Mouse (Mus musculus) CH12.LX (cell line): ENCODE data around the gene Cbr2. TPM values are rescaled to one million over a fixed set of nuclear protein-coding genes. Genes with fewer than 3 reads are reported as not detected.

Experiments used
- DNase-seq: peaks from one replicate; pipeline ENCODE4 v3.0.0-alpha.2; 2013; ENCODE audit errors: extremely low read depth
- H3K27ac ChIP-seq: 2 replicates; pipeline ENCODE4 v1.5.1; 2012; ENCODE audit warnings: low read depth, mild to moderate bottlenecking, control low read depth, moderate library complexity; ENCODE audit not compliant: insufficient read depth
- H3K27me3 ChIP-seq: replicated peaks from 2 replicates; pipeline ENCODE3; 2012; ENCODE audit warnings: inconsistent platforms
- H3K36me3 ChIP-seq, 2 experiments: replicated peaks in 1 of 2; 2 replicates each; pipeline versions ENCODE3 to v1.6.1; 2012; ENCODE audit warnings: inconsistent platforms in 1 of 2, low read length in 1 of 2, mild to moderate bottlenecking in 1 of 2, mixed read lengths in 1 of 2, moderate library complexity in 1 of 2; ENCODE audit not compliant: control insufficient read depth in 1 of 2, insufficient read depth in 1 of 2
- H3K4me1 ChIP-seq, 2 experiments: 2 replicates each; pipeline ENCODE4 v1.6.1; 2012; ENCODE audit warnings: inconsistent platforms in 1 of 2, moderate library complexity in 1 of 2; ENCODE audit not compliant: insufficient read depth in 2 of 2, control insufficient read depth in 1 of 2
- H3K4me2 ChIP-seq: 2 replicates; pipeline ENCODE4 v1.6.1; 2012; ENCODE audit warnings: low read depth, mild to moderate bottlenecking, control low read depth; ENCODE audit not compliant: poor library complexity, insufficient read depth, severe bottlenecking
- H3K4me3 ChIP-seq, 3 experiments: fragments of 150-350 bp in 1 of 3; sonication (generic) in 1 of 3; replicated peaks in 1 of 3; 2 replicates each; pipeline versions ENCODE3 to v1.5.1; 2011 to 2012; ENCODE audit warnings: low read depth in 2 of 3, low read length in 2 of 3, mild to moderate bottlenecking in 2 of 3, moderate library complexity in 2 of 3, control low read depth in 1 of 3, improper control_type of control experiment in 1 of 3, inconsistent platforms in 1 of 3, mixed read lengths in 1 of 3; ENCODE audit not compliant: poor library complexity in 1 of 3
- H3K79me2 ChIP-seq: replicated peaks from 2 replicates; pipeline ENCODE4 v1.6.1; 2012; ENCODE audit warnings: mild to moderate bottlenecking, moderate library complexity; ENCODE audit not compliant: control insufficient read depth, poor library complexity, insufficient read depth, severe bottlenecking; ENCODE audit errors: extremely low read depth
- H3K9ac ChIP-seq: 2 replicates; pipeline ENCODE4 v1.6.1; 2012; ENCODE audit warnings: low read depth, mild to moderate bottlenecking, control low read depth, moderate library complexity; ENCODE audit not compliant: insufficient read depth
- H3K9me3 ChIP-seq: replicated peaks from 2 replicates; pipeline ENCODE3; 2012; ENCODE audit warnings: low read length, inconsistent platforms, mixed read lengths
- CHD2 ChIP-seq: IDR thresholded peaks from 2 replicates; pipeline ENCODE4 v1.6.1; 2011; ENCODE audit warnings: low read length, improper control_type of control experiment
- CTCF ChIP-seq, 2 experiments: IDR thresholded peaks in 1 of 2; conservative IDR thresholded peaks in 1 of 2; 2 replicates each; pipeline ENCODE4 v1.5.1; 2011 to 2012; ENCODE audit warnings: low read depth in 2 of 2, low read length in 2 of 2, improper control_type of control experiment in 1 of 2, inconsistent platforms in 1 of 2, mild to moderate bottlenecking in 1 of 2, moderate library complexity in 1 of 2
- E2F4 ChIP-seq: IDR thresholded peaks from 2 replicates; pipeline ENCODE4 v1.6.1; 2011; ENCODE audit warnings: low read depth, low read length, improper control_type of control experiment; ENCODE audit not compliant: insufficient replicate concordance
- ELF1 ChIP-seq: IDR thresholded peaks from 2 replicates; pipeline ENCODE4 v1.6.1; 2014; ENCODE audit warnings: low read depth, mild to moderate bottlenecking, inconsistent platforms, low read length, improper control_type of control experiment
- GABPA ChIP-seq: IDR thresholded peaks from 2 replicates; pipeline ENCODE4 v1.6.1; 2012; ENCODE audit warnings: low read depth, low read length, improper control_type of control experiment, inconsistent platforms; ENCODE audit not compliant: insufficient replicate concordance
- JUND ChIP-seq: conservative IDR thresholded peaks from 2 replicates; pipeline ENCODE4 v1.6.1; 2011; ENCODE audit warnings: low read depth, low read length, improper control_type of control experiment
- KAT2A ChIP-seq: IDR thresholded peaks from 2 replicates; pipeline ENCODE4 v1.6.1; 2012; ENCODE audit warnings: low read length, improper control_type of control experiment, inconsistent platforms; ENCODE audit not compliant: insufficient replicate concordance
- MAX ChIP-seq: IDR thresholded peaks from 2 replicates; pipeline ENCODE4 v1.6.1; 2011; ENCODE audit warnings: low read length, improper control_type of control experiment
- MEF2A ChIP-seq: IDR thresholded peaks from 2 replicates; pipeline ENCODE4 v1.6.1; 2014; ENCODE audit warnings: low read depth, mild to moderate bottlenecking, inconsistent platforms, low read length, improper control_type of control experiment, borderline replicate concordance
- NRF1 ChIP-seq: IDR thresholded peaks from 2 replicates; pipeline ENCODE4 v1.6.1; 2014; ENCODE audit warnings: low read depth, mild to moderate bottlenecking, inconsistent platforms, low read length, improper control_type of control experiment, moderate library complexity
- POLR2AphosphoS2 ChIP-seq: IDR thresholded peaks from 2 replicates; pipeline ENCODE4 v1.6.1; 2011; ENCODE audit warnings: low read depth, low read length, improper control_type of control experiment
- SIN3A ChIP-seq: IDR thresholded peaks from 2 replicates; pipeline ENCODE4 v1.6.1; 2012; ENCODE audit warnings: low read length, improper control_type of control experiment, inconsistent platforms
- USF2 ChIP-seq: conservative IDR thresholded peaks from 2 replicates; pipeline ENCODE4 v1.6.1; 2011; ENCODE audit warnings: low read depth, low read length, improper control_type of control experiment
- dilution Hi-C: fragments of 300-500 bp; cut with MboI; formaldehyde crosslinking; loops from 2 replicates; pipeline ENCODE4 v1.14.3; 2020; ENCODE audit warnings: low sequenced_read_pairs; ENCODE audit not compliant: extremely low pct_unique_long_range_greater_than_20kb, extremely low pct_ligation_motif_present
- in situ Hi-C: fragments of 300-500 bp; cut with MboI; formaldehyde crosslinking; loops from 3 replicates; pipeline ENCODE4 v1.14.3; 2019; ENCODE audit warnings: low sequenced_read_pairs, low pct_ligation_motif_present, low pct_unique_long_range_greater_than_20kb, mixed read lengths
- polyA plus RNA-seq: library from polyadenylated mRNA; unstranded; fragments of >175 nt; gene quantifications from 2 replicates; pipeline ENCODE4 v1.2.1, GENCODE M21; 2012; ENCODE audit warnings: low read depth; ENCODE audit not compliant: insufficient read length
- total RNA-seq, 2 experiments: library from RNA; depleted of rRNA; stranded (reverse); fragments of 300-350 nt in 1 of 2; fragments of >200 nt in 1 of 2; gene quantifications; 2 replicates each; pipeline ENCODE4 v1.2.3; 2012 to 2014

The Cbr2 gene
- total and polyA plus RNA-seq, 3 experiments: 0.21 TPM; not detected in 2

- Histone ChIP-seq H3K79me2 (no peaks in the 10 kb centered on the region), H3K4me2 (no peak overlapping the region), H3K9me3 (no peaks in the 10 kb centered on the region), H3K4me1 (no peaks in the 10 kb centered on the region), H3K4me3 (no peak overlapping the region), H3K9ac (no peak overlapping the region), H3K36me3 (peaks cover 49 to 93% of the 10 kb centered on the region in 2 experiments), H3K27me3 (no peaks in the 10 kb centered on the region), H3K27ac (no peak overlapping the region)
- dilution Hi-C loops: no loop called here
- DNase-seq: no peak
- TF ChIP-seq CTCF (conservative IDR thresholded peaks at IDR 0.05 in 1 of 2, IDR thresholded peaks at IDR 0.05 in 1 of 2; ENCODE audit: low read depth in 2 of 2, low read length in 2 of 2): 0 out of 4 replicates have a peak, but pooled peaks of 1 of the 2 experiments have one; percentile 7
- no peak for TF ChIP-seq MAX
- in situ Hi-C loops: loop anchor here (10.0 kb wide), 1 partner anchor 59 kb away; the partner anchor contains the start of gene Sirt7
These were observed 47.8 kb downstream of the Cbr2 start for GRCm38 (mm10) chr11:120684086-120684485.

- Histone ChIP-seq H3K9ac (no peak overlapping the region), H3K4me2 (no peak overlapping the region), H3K4me1 (no peaks in the 10 kb centered on the region), H3K4me3 (no peak overlapping the region), H3K79me2 (no peaks in the 10 kb centered on the region), H3K9me3 (no peaks in the 10 kb centered on the region), H3K27me3 (no peaks in the 10 kb centered on the region), H3K36me3 (peaks cover 49 to 92% of the 10 kb centered on the region in 2 experiments), H3K27ac (no peak overlapping the region)
- no peak for DNase-seq
- no peak for TF ChIP-seq E2F4
- TF ChIP-seq MEF2A: no peak
- no peak for TF ChIP-seq POLR2AphosphoS2
- TF ChIP-seq KAT2A: no peak
- TF ChIP-seq JUND: no peak
- no peak for TF ChIP-seq USF2
- TF ChIP-seq ELF1: no peak
- TF ChIP-seq CHD2: no peak
- no peak for TF ChIP-seq NRF1
- no peak for TF ChIP-seq SIN3A
- dilution Hi-C loops: no loop called here
- in situ Hi-C loops: loop anchor here (10.0 kb wide), 1 partner anchor 59 kb away; the partner anchor contains the start of gene Sirt7
These were observed 48.4 kb downstream of the Cbr2 start for GRCm38 (mm10) chr11:120683536-120683935.

- Histone ChIP-seq H3K9me3 (no peaks in the 10 kb centered on the region), H3K4me1 (no peaks in the 10 kb centered on the region), H3K27me3 (no peaks in the 10 kb centered on the region), H3K79me2 (no peaks in the 10 kb centered on the region), H3K4me3 (no peak overlapping the region), H3K9ac (no peak overlapping the region), H3K4me2 (no peak overlapping the region), H3K27ac (no peak overlapping the region), H3K36me3 (peaks cover 52 to 93% of the 10 kb centered on the region in 2 experiments)
- DNase-seq: no peak
- no peak for TF ChIP-seq GABPA
- in situ Hi-C loops: loop anchor here (10.0 kb wide), 1 partner anchor 58 kb away; the partner anchor contains the start of gene Sirt7
- dilution Hi-C loops: no loop called here
These were observed 49.2 kb downstream of the Cbr2 start for GRCm38 (mm10) chr11:120682683-120683082.
